Mouse (Mus musculus) bone marrow macrophage, adult 2 months (primary cell): ENCODE measurements around the gene Zdhhc9.

Experiments used
- CTCF ChIP-seq: IDR thresholded peaks from 2 replicates; pipeline ENCODE4 v1.5.1; 2012; ENCODE audit warnings: low read depth, mild to moderate bottlenecking, low read length, moderate library complexity
- POLR2A ChIP-seq: IDR thresholded peaks from 2 replicates; pipeline ENCODE4 v1.6.1; 2012; ENCODE audit warnings: mild to moderate bottlenecking, low read depth, low read length, borderline replicate concordance

- TF ChIP-seq POLR2A (no peak), CTCF (no peak)
These were observed 15.2 kb downstream of the Zdhhc9 start for GRCm38 (mm10) chrX:48193235-48194152.
